In the genomic region with DNA sequence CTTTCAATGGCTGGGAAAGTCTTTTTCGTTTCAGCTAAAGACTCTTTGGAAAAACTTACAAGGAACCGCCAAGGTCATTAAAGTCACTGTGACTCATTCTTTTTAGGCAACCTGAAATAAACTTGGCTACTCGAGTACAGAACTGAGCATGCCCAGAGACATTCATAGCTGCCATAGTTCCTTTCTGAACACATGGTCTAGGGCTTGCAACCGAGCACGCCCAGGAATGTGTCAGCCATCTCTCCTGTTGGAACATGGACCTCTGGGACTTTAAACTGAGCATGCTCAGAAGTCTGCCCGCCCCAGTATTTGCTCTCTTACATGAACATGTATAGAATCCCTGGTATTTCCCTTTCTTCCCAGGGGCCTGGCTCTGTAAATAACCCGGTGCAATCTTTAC, we compare ENCODE assay signal across 13 mouse cellular contexts. TPM values are rescaled to one million over a fixed set of nuclear protein-coding genes. Genes with fewer than 3 reads are reported as not detected.
DNase-seq lines count a peak whose midpoint lies in the region; ATAC-seq lines count a peak whose summit lies in the region.
"Had no signal": no experiment of that assay in that cellular context is flagged by ENCODE, and none has a peak within 500 bp of the region (broad histone marks: within the 10 kb centered on the region; RNA-seq: fewer than 3 reads in every experiment).

No protein-coding gene starts in this region.

- peak; percentile 37; the same call in 1 of the 2 replicates for ATAC-seq in lung, embryonic 15.5 days (ENCODE audit: borderline replicate concordance, extremely low read depth, low FRiP score, low TSS enrichment)
- no peak for ATAC-seq in heart, embryonic 12.5 days (ENCODE audit: insufficient number of reproducible peaks, low FRiP score)
- ATAC-seq in stomach, embryonic 15.5 days (ENCODE audit: insufficient read depth, low FRiP score, low read depth) = peak; percentile 65; the same call in 1 of the 2 replicates
- no peak for ATAC-seq in liver, embryonic 12.5 days
- ATAC-seq: CD4-positive, CD25-positive, alpha-beta regulatory T cell, adult 4 months; forebrain, embryonic 14.5 days had no signal

- no peak overlapping the region for H3K4me2 ChIP-seq in lung, embryonic 15.5 days
- no peak overlapping the region for H3K4me2 ChIP-seq in heart, embryonic 12.5 days
- H3K4me2 ChIP-seq in stomach, embryonic 15.5 days = no peak overlapping the region
- no peak overlapping the region for H3K4me2 ChIP-seq in liver, embryonic 12.5 days

- DNase-seq in gastrocnemius, adult 18-20 months (ENCODE audit: low spot score) = peak; percentile 43
- no peak for DNase-seq in gastrocnemius, postnatal 10 days
- no peak for DNase-seq in lung, postnatal 25 days (ENCODE audit: low spot score)
- no peak for DNase-seq in embryo, embryonic 10.5 days (ENCODE audit: low spot score)
- DNase-seq: adrenal gland, adult 8-10 months; cerebellum, adult 9-10 months had no signal

- no peaks in the 10 kb centered on the region for H3K9me3 ChIP-seq in lung, embryonic 15.5 days
- no peaks in the 10 kb centered on the region for H3K9me3 ChIP-seq in heart, embryonic 12.5 days (replicated peaks)
- no peaks in the 10 kb centered on the region for H3K9me3 ChIP-seq in stomach, embryonic 15.5 days
- H3K9me3 ChIP-seq in liver, embryonic 12.5 days (replicated peaks) = no peaks in the 10 kb centered on the region

- no peaks in the 10 kb centered on the region for H3K36me3 ChIP-seq in lung, embryonic 15.5 days
- no peaks in the 10 kb centered on the region for H3K36me3 ChIP-seq in heart, embryonic 12.5 days
- no peaks in the 10 kb centered on the region for H3K36me3 ChIP-seq in stomach, embryonic 15.5 days
- H3K36me3 ChIP-seq in liver, embryonic 12.5 days = no peaks in the 10 kb centered on the region

- 47% methylated on average over 7 of the region's 7 CpGs for WGBS in lung, embryonic 15.5 days
- WGBS in heart, embryonic 12.5 days = 61% methylated on average over 7 of the region's 7 CpGs
- 49% methylated on average over 7 of the region's 7 CpGs for WGBS in stomach, embryonic 15.5 days
- WGBS in liver, embryonic 12.5 days (ENCODE audit: insufficient replicate concordance) = 53% methylated on average over 7 of the region's 7 CpGs

- H3K4me3 ChIP-seq in lung, embryonic 15.5 days = no peak overlapping the region
- no peak overlapping the region for H3K4me3 ChIP-seq in heart, embryonic 12.5 days
- no peak overlapping the region for H3K4me3 ChIP-seq in stomach, embryonic 15.5 days (replicated peaks)
- H3K4me3 ChIP-seq in liver, embryonic 12.5 days = no peak overlapping the region

- peak overlapping the region; percentile 44; the same call in 1 of the 2 replicates for H3K27ac ChIP-seq in lung, embryonic 15.5 days
- 0 out of 2 replicates have a peak overlapping the region, but pooled peaks have one; percentile 60 for H3K27ac ChIP-seq in heart, embryonic 12.5 days (ENCODE audit: poor library complexity, severe bottlenecking)
- H3K27ac ChIP-seq in stomach, embryonic 15.5 days = peak overlapping the region; percentile 40; the same call in 1 of the 2 replicates
- H3K27ac ChIP-seq in liver, embryonic 12.5 days = no peak overlapping the region

- H3K27me3 ChIP-seq in lung, embryonic 15.5 days = no peaks in the 10 kb centered on the region
- H3K27me3 ChIP-seq in heart, embryonic 12.5 days (replicated peaks) = no peaks in the 10 kb centered on the region
- no peaks in the 10 kb centered on the region for H3K27me3 ChIP-seq in stomach, embryonic 15.5 days (replicated peaks)
- no peaks in the 10 kb centered on the region for H3K27me3 ChIP-seq in liver, embryonic 12.5 days (replicated peaks)

- H3K4me1 ChIP-seq in lung, embryonic 15.5 days = peaks cover 22% of the 10 kb centered on the region
- H3K4me1 ChIP-seq in heart, embryonic 12.5 days (replicated peaks) = peaks cover 22% of the 10 kb centered on the region
- H3K4me1 ChIP-seq in stomach, embryonic 15.5 days = peaks cover 13% of the 10 kb centered on the region
- no peaks in the 10 kb centered on the region for H3K4me1 ChIP-seq in liver, embryonic 12.5 days

- H3K9ac ChIP-seq in lung, embryonic 15.5 days = no peak overlapping the region
- no peak overlapping the region for H3K9ac ChIP-seq in heart, embryonic 12.5 days
- H3K9ac ChIP-seq in stomach, embryonic 15.5 days = no peak overlapping the region
- H3K9ac ChIP-seq in liver, embryonic 12.5 days = no peak overlapping the region

RNA-seq across cellular contexts. Expression of gene Prf1, which starts 11.4 kb away (rescaled TPM):
- total RNA-seq in gastrocnemius, adult 18-20 months (2021) = not detected
- total RNA-seq in gastrocnemius, postnatal 10 days (2021) = not detected
- 0.18 TPM in 1 of 2 replicates, not detected in the other for polyA plus RNA-seq in lung, embryonic 15.5 days (2015; fragmentation: Nextera tagmentation; extraction: Ambion mirVana)
- 0.10 TPM in 1 of 2 replicates, not detected in the other for polyA plus RNA-seq in heart, embryonic 12.5 days (2016; fragmentation: Nextera tagmentation; extraction: Ambion mirVana)
- 0.06 TPM in 1 of 2 replicates, not detected in the other for polyA plus RNA-seq in stomach, embryonic 15.5 days (2015; fragmentation: Nextera tagmentation; extraction: Ambion mirVana)
- not detected in 2 replicates for polyA plus RNA-seq in liver, embryonic 12.5 days (2016; fragmentation: Nextera tagmentation; extraction: Ambion mirVana)
- polyA plus RNA-seq: forebrain, embryonic 14.5 days; limb, embryonic 11.5 days had no signal

RNA-seq across cellular contexts. Expression of gene Adamts14, which starts 13.0 kb away (rescaled TPM):
- 1 to 10 TPM in 1 of 2 experiments, under 1 TPM in 1; 0.88 to 1.2 TPM for total RNA-seq in gastrocnemius, adult 18-20 months (2021)
- total RNA-seq in gastrocnemius, postnatal 10 days (2021) = 1 to 10 TPM; 4.7 to 8.0 TPM
- polyA plus RNA-seq in lung, embryonic 15.5 days (2015; fragmentation: Nextera tagmentation; extraction: Ambion mirVana) = 1.6 and 1.9 TPM in 2 replicates
- 1.1 and 1.2 TPM in 2 replicates for polyA plus RNA-seq in heart, embryonic 12.5 days (2016; fragmentation: Nextera tagmentation; extraction: Ambion mirVana)
- polyA plus RNA-seq in stomach, embryonic 15.5 days (2015; fragmentation: Nextera tagmentation; extraction: Ambion mirVana) = 1.0 and 1.2 TPM in 2 replicates
- 0.27 and 0.38 TPM in 2 replicates for polyA plus RNA-seq in liver, embryonic 12.5 days (2016; fragmentation: Nextera tagmentation; extraction: Ambion mirVana)

Comparison
In these comparisons a context has a peak if more than half of its experiments do, and no peak if none do; other contexts are left out.
1. ATAC-seq: peak in lung, embryonic 15.5 days (single experiment) and stomach, embryonic 15.5 days (single experiment); none in heart, embryonic 12.5 days (single experiment) and liver, embryonic 12.5 days (single experiment).